Mouse (Mus musculus): Measurements from ENCODE around the gene Fam126b.

- no peak for TF ChIP-seq CTCF (IDR thresholded peaks at IDR 0.05; ENCODE audit: borderline replicate concordance, insufficient read depth, low read length)
- TF ChIP-seq POLR2A (IDR thresholded peaks at IDR 0.05; ENCODE audit: low read depth, low read length), result no peak
Observed at GRCm38 (mm10) chr1:58603738-58604137, 17.6 kb upstream of the Fam126b start.

Measured in embryonic fibroblast, embryonic 13.5 days (primary cell).